Mouse (Mus musculus): ENCODE data around the gene P4ha3. TPM values are rescaled to one million over a fixed set of nuclear protein-coding genes. Genes with fewer than 3 reads are reported as not detected.

The P4ha3 gene
- total RNA-seq, 1 experiment = 2.0 TPM

- H3K27ac ChIP-seq (ENCODE audit: insufficient read depth, low read depth, low read length, poor library complexity, severe bottlenecking) = no peak overlapping the region
- TF ChIP-seq HCFC1 (IDR thresholded peaks at IDR 0.05; ENCODE audit: borderline replicate concordance, insufficient read depth, low read length) = no peak
- no peak for TF ChIP-seq ZC3H11A (IDR thresholded peaks at IDR 0.05; ENCODE audit: borderline replicate concordance, low read depth, low read length)
- no peak for TF ChIP-seq CHD2 (IDR thresholded peaks at IDR 0.05; ENCODE audit: low read depth, low read length)
- TF ChIP-seq MAFK (IDR thresholded peaks at IDR 0.05; ENCODE audit: insufficient read depth, low read depth, low read length) = no peak
- TF ChIP-seq ZNF384 (IDR thresholded peaks at IDR 0.05; ENCODE audit: low read depth, low read length) = no peak
Measured at GRCm38 (mm10) chr7:100356324-100356723, 71.0 kb downstream of the P4ha3 start.

DNA sequence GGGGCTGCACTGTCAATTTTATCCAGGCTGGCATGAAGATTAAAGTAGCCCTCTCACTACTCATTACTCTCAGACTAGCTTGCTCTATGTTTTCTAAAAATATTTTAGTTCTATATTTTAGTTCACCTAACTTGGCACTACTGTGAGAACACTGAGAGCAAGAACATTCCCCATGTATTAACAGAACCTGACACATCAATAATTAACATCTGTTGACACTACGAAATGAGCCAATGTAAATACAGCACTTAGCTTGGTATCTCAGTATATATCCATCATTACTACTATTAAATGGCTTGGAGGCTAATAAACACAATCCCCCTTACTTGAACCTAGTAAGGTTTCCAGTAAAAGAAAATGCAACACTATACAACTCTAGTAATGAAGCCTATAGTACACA is 71.4 kb downstream of the P4ha3 start:
- no peak overlapping the region for H3K27ac ChIP-seq (ENCODE audit: insufficient read depth, low read depth, low read length, poor library complexity, severe bottlenecking)
- no peaks in the 10 kb centered on the region for H3K9me3 ChIP-seq (ENCODE audit: control insufficient read depth, insufficient read depth, low read depth, low read length)
- H3K9ac ChIP-seq (ENCODE audit: insufficient read depth, low read depth, low read length, poor library complexity, severe bottlenecking) = no peak overlapping the region
- no peak for DNase-seq (ENCODE audit: low read depth, low spot score)
- no peaks in the 10 kb centered on the region for H3K4me1 ChIP-seq (ENCODE audit: control insufficient read depth in 2 of 2, insufficient read depth in 2 of 2, low read length in 2 of 2, poor library complexity in 1 of 2)
- in situ Hi-C loops (cut with MboI; ENCODE audit: low sequenced_read_pairs in 2 of 2, unreplicated experiment in 2 of 2) = no loop called here
- TF ChIP-seq ZC3H11A (IDR thresholded peaks at IDR 0.05; ENCODE audit: borderline replicate concordance, low read depth, low read length) (no peak), HCFC1 (IDR thresholded peaks at IDR 0.05; ENCODE audit: borderline replicate concordance, insufficient read depth, low read length) (no peak), MAFK (IDR thresholded peaks at IDR 0.05; ENCODE audit: insufficient read depth, low read depth, low read length) (no peak), ZNF384 (IDR thresholded peaks at IDR 0.05; ENCODE audit: low read depth, low read length) (no peak), CHD2 (IDR thresholded peaks at IDR 0.05; ENCODE audit: low read depth, low read length) (no peak)
- H3K36me3 ChIP-seq (ENCODE audit: control insufficient read depth, insufficient read depth, low read length, poor library complexity, severe bottlenecking) = no peaks in the 10 kb centered on the region
- H3K4me3 ChIP-seq (ENCODE audit: insufficient read depth in 1 of 2, low read depth in 1 of 2, low read length in 2 of 2, poor library complexity in 1 of 2, severe bottlenecking in 1 of 2) = no peak overlapping the region

More at GRCm38 (mm10) chr7:100356324-100356723, 71.0 kb downstream of the P4ha3 start:
- H3K9ac ChIP-seq (ENCODE audit: insufficient read depth, low read depth, low read length, poor library complexity, severe bottlenecking) = no peak overlapping the region
- H3K4me3 ChIP-seq (ENCODE audit: insufficient read depth in 1 of 2, low read depth in 1 of 2, low read length in 2 of 2, poor library complexity in 1 of 2, severe bottlenecking in 1 of 2) = no peak overlapping the region
- H3K9me3 ChIP-seq (ENCODE audit: control insufficient read depth, insufficient read depth, low read depth, low read length) = no peaks in the 10 kb centered on the region
- no peak for DNase-seq (ENCODE audit: low read depth, low spot score)
- in situ Hi-C loops (cut with MboI; ENCODE audit: low sequenced_read_pairs in 2 of 2, unreplicated experiment in 2 of 2) = no loop called here
- no peaks in the 10 kb centered on the region for H3K4me1 ChIP-seq (ENCODE audit: control insufficient read depth in 2 of 2, insufficient read depth in 2 of 2, low read length in 2 of 2, poor library complexity in 1 of 2)
- no peaks in the 10 kb centered on the region for H3K36me3 ChIP-seq (ENCODE audit: control insufficient read depth, insufficient read depth, low read length, poor library complexity, severe bottlenecking)

DNA sequence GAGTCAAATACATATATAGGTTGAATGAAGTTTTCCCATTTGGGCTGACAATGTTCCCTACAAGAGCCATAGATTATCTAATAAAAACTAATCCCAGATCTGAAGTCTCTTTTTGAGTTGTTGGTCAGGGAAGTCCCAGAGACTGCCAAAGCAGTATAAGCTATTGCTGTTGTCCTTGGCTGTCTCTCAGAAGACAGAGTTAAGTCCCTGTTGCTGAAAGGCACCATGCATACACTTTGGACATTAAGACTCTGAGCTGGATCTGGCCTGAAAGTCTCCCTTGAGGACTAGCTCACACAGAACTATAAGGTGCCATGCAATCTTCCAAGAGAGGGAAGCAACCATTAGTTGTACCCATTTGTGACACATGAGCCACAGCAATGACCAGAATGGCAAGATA is 72.5 kb downstream of the P4ha3 start:
- Histone ChIP-seq H3K27ac (ENCODE audit: insufficient read depth, low read depth, low read length, poor library complexity, severe bottlenecking) (no peak overlapping the region), H3K9ac (ENCODE audit: insufficient read depth, low read depth, low read length, poor library complexity, severe bottlenecking) (no peak overlapping the region), H3K4me3 (ENCODE audit: insufficient read depth in 1 of 2, low read depth in 1 of 2, low read length in 2 of 2, poor library complexity in 1 of 2, severe bottlenecking in 1 of 2) (no peak overlapping the region), H3K9me3 (ENCODE audit: control insufficient read depth, insufficient read depth, low read depth, low read length) (no peaks in the 10 kb centered on the region), H3K4me1 (ENCODE audit: control insufficient read depth in 2 of 2, insufficient read depth in 2 of 2, low read length in 2 of 2, poor library complexity in 1 of 2) (no peaks in the 10 kb centered on the region), H3K36me3 (ENCODE audit: control insufficient read depth, insufficient read depth, low read length, poor library complexity, severe bottlenecking) (no peaks in the 10 kb centered on the region)
- in situ Hi-C loops (cut with MboI; ENCODE audit: low sequenced_read_pairs in 2 of 2, unreplicated experiment in 2 of 2) = no loop called here
- DNase-seq (ENCODE audit: low read depth, low spot score) = no peak
- TF ChIP-seq CHD2 (IDR thresholded peaks at IDR 0.05; ENCODE audit: low read depth, low read length) = no peak
- TF ChIP-seq MAFK (IDR thresholded peaks at IDR 0.05; ENCODE audit: insufficient read depth, low read depth, low read length) = no peak
- no peak for TF ChIP-seq ZC3H11A (IDR thresholded peaks at IDR 0.05; ENCODE audit: borderline replicate concordance, low read depth, low read length)
- no peak for TF ChIP-seq HCFC1 (IDR thresholded peaks at IDR 0.05; ENCODE audit: borderline replicate concordance, insufficient read depth, low read length)
- no peak for TF ChIP-seq ZNF384 (IDR thresholded peaks at IDR 0.05; ENCODE audit: low read depth, low read length)

- in situ Hi-C loops (cut with MboI; ENCODE audit: low sequenced_read_pairs in 2 of 2, unreplicated experiment in 2 of 2) = no loop called here
- Histone ChIP-seq H3K4me1 (ENCODE audit: control insufficient read depth in 2 of 2, insufficient read depth in 2 of 2, low read length in 2 of 2, poor library complexity in 1 of 2) (0 out of 4 replicates have a peak, but pooled peaks cover 0 to 2% of the 10 kb centered on the region in 2 experiments), H3K27ac (ENCODE audit: insufficient read depth, low read depth, low read length, poor library complexity, severe bottlenecking) (no peak overlapping the region), H3K9ac (ENCODE audit: insufficient read depth, low read depth, low read length, poor library complexity, severe bottlenecking) (no peak overlapping the region), H3K4me3 (ENCODE audit: insufficient read depth in 1 of 2, low read depth in 1 of 2, low read length in 2 of 2, poor library complexity in 1 of 2, severe bottlenecking in 1 of 2) (no peak overlapping the region), H3K9me3 (ENCODE audit: control insufficient read depth, insufficient read depth, low read depth, low read length) (no peaks in the 10 kb centered on the region), H3K36me3 (ENCODE audit: control insufficient read depth, insufficient read depth, low read length, poor library complexity, severe bottlenecking) (no peaks in the 10 kb centered on the region)
- TF ChIP-seq HCFC1 (IDR thresholded peaks at IDR 0.05; ENCODE audit: borderline replicate concordance, insufficient read depth, low read length) = no peak
- TF ChIP-seq ZC3H11A (IDR thresholded peaks at IDR 0.05; ENCODE audit: borderline replicate concordance, low read depth, low read length) = no peak
- no peak for TF ChIP-seq ZNF384 (IDR thresholded peaks at IDR 0.05; ENCODE audit: low read depth, low read length)
- TF ChIP-seq CHD2 (IDR thresholded peaks at IDR 0.05; ENCODE audit: low read depth, low read length) = no peak
- no peak for TF ChIP-seq MAFK (IDR thresholded peaks at IDR 0.05; ENCODE audit: insufficient read depth, low read depth, low read length)
- no peak for DNase-seq (ENCODE audit: low read depth, low spot score)
Measured at GRCm38 (mm10) chr7:100363162-100363561, 77.8 kb downstream of the P4ha3 start.

GRCm38 (mm10) chr7:100364888-100365287 is 79.6 kb downstream of the P4ha3 start:
- Histone ChIP-seq H3K27ac (ENCODE audit: insufficient read depth, low read depth, low read length, poor library complexity, severe bottlenecking) (no peak overlapping the region), H3K9me3 (ENCODE audit: control insufficient read depth, insufficient read depth, low read depth, low read length) (no peaks in the 10 kb centered on the region), H3K9ac (ENCODE audit: insufficient read depth, low read depth, low read length, poor library complexity, severe bottlenecking) (no peak overlapping the region), H3K4me3 (ENCODE audit: insufficient read depth in 1 of 2, low read depth in 1 of 2, low read length in 2 of 2, poor library complexity in 1 of 2, severe bottlenecking in 1 of 2) (no peak overlapping the region), H3K4me1 (ENCODE audit: control insufficient read depth in 2 of 2, insufficient read depth in 2 of 2, low read length in 2 of 2, poor library complexity in 1 of 2) (0 out of 4 replicates have a peak, but pooled peaks cover 0 to 2% of the 10 kb centered on the region in 2 experiments), H3K36me3 (ENCODE audit: control insufficient read depth, insufficient read depth, low read length, poor library complexity, severe bottlenecking) (no peaks in the 10 kb centered on the region)
- in situ Hi-C loops (cut with MboI; ENCODE audit: low sequenced_read_pairs in 2 of 2, unreplicated experiment in 2 of 2) = no loop called here
- no peak for TF ChIP-seq ZC3H11A (IDR thresholded peaks at IDR 0.05; ENCODE audit: borderline replicate concordance, low read depth, low read length)
- no peak for TF ChIP-seq MAFK (IDR thresholded peaks at IDR 0.05; ENCODE audit: insufficient read depth, low read depth, low read length)
- TF ChIP-seq CHD2 (IDR thresholded peaks at IDR 0.05; ENCODE audit: low read depth, low read length) = no peak
- no peak for DNase-seq (ENCODE audit: low read depth, low spot score)

Other genes with a start within 250 kb of the P4ha3 start
- 42.5 and 51.4 TPM in 2 replicates for gene Pold3, start 164.0 kb upstream of the P4ha3 start, total RNA-seq (2012; rRNA removed)
- gene Lipt2, start 126.2 kb upstream of the P4ha3 start, total RNA-seq (2012; rRNA removed) = 3.8 and 6.2 TPM in 2 replicates
- gene Kcne3, start 109.0 kb upstream of the P4ha3 start, total RNA-seq (2012; rRNA removed) = not detected in 2 replicates
- gene Pgm2l1, start 58.1 kb upstream of the P4ha3 start, total RNA-seq (2012; rRNA removed) = 5.9 and 6.7 TPM in 2 replicates
- gene C2cd3, start 86.7 kb downstream of the P4ha3 start, total RNA-seq (2012; rRNA removed) = 10.9 and 12.5 TPM in 2 replicates
- gene Ppme1, start 86.8 kb downstream of the P4ha3 start, total RNA-seq (2012; rRNA removed) = 31.4 and 34.8 TPM in 2 replicates
- gene Ucp3, start 187.5 kb downstream of the P4ha3 start, total RNA-seq (2012; rRNA removed) = not detected in 2 replicates
- 46.9 and 52.7 TPM in 2 replicates for gene Ucp2, start 207.8 kb downstream of the P4ha3 start, total RNA-seq (2012; rRNA removed)
- gene Dnajb13, start 229.4 kb downstream of the P4ha3 start, total RNA-seq (2012; rRNA removed) = 2.5 and 2.8 TPM in 2 replicates